In genomic region chr7:123848644-123849043, GRCm38 (mm10) we compare ENCODE assay signal across 19 mouse cellular contexts.
"Had no signal": no experiment of that assay in that cellular context is flagged by ENCODE, and none has a peak within 500 bp of the region (broad histone marks: within the 10 kb centered on the region; RNA-seq: fewer than 3 reads in every experiment).

No protein-coding gene starts in this region.

- H3K9me3 ChIP-seq: limb, embryonic 13.5 days; liver, embryonic 15.5 days; lung, embryonic 15.5 days had no signal

- H3K4me3 ChIP-seq: left cerebral cortex, adult 2 months; limb, embryonic 13.5 days; liver, embryonic 12.5 days; liver, embryonic 15.5 days; lung, embryonic 15.5 days had no signal

- ATAC-seq: liver, embryonic 12.5 days had no signal

- H3K27ac ChIP-seq: kidney, postnatal 0 days; left cerebral cortex, adult 2 months; limb, embryonic 13.5 days; liver, embryonic 12.5 days; liver, embryonic 15.5 days; lung, embryonic 15.5 days had no signal

- H3K27me3 ChIP-seq: limb, embryonic 13.5 days; liver, embryonic 12.5 days; liver, embryonic 15.5 days; lung, embryonic 15.5 days had no signal

- H3K4me2 ChIP-seq: liver, embryonic 12.5 days; liver, embryonic 15.5 days; lung, embryonic 15.5 days; midbrain, embryonic 11.5 days had no signal

- DNase-seq: kidney, adult 18-20 months; kidney, postnatal 25 days; layer of hippocampus, postnatal 36 days; liver; lung, adult 18-20 months; lung, postnatal 10 days; lung, postnatal 4 days; midbrain, embryonic 14.5 days; right cerebral cortex, postnatal 25 days; spleen, adult 18-20 months; thymus, adult 18-20 months; thymus, postnatal 36 days had no signal

- H3K36me3 ChIP-seq: limb, embryonic 13.5 days; liver, embryonic 12.5 days; liver, embryonic 15.5 days; lung, embryonic 15.5 days had no signal

- H3K4me1 ChIP-seq: liver, embryonic 12.5 days; liver, embryonic 15.5 days; lung, embryonic 15.5 days had no signal

- H3K9ac ChIP-seq: limb, embryonic 13.5 days; liver, embryonic 12.5 days; liver, embryonic 15.5 days; lung, embryonic 15.5 days had no signal
